In the genomic region with DNA sequence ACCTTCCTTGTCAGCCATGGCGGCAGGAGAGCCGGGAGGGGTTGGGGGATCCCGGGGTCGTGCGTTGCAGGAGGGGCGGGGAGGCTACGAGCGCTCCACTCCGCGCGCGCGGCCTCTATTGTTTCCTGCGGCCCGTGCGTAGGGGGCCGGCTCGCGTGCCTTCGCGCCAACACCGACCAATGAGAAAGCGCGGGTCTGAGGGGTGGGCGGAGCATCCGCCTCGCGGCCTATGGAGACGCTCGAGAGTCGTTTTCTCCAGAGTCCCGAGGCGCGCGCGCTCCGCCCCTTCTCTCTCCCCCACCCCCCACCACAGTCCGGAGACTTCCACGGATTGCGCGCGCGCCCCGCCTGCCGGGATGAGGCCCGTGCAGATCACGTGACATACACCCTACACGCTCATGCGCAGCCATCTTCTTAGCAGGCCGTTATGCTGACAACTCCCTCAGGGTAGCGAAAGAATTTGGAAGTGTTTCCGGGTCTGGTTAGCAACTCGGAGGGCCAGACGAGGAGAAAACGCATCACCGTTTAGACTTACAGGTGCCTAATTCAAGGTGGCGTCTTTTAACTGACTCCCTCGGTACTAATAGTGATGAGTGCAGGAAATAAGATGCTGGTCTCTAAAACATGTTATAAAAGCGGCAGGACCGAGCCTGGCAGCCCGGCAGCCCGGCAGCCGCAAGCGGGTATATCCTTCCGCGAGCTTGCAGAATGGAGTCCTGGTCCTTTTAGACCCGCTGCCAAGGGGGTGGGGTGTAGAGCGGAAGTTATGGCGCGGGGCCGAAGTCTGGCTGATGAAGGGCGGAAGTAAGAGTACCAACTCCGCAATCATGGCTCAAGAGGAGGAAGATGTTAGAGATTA, we compare ENCODE assay signal across 8 mouse cellular contexts. TPM values are rescaled to one million over a fixed set of nuclear protein-coding genes. Genes with fewer than 3 reads are reported as not detected.
DNase-seq lines count a peak whose midpoint lies in the region; ATAC-seq and TF ChIP-seq lines count a peak whose summit lies in the region.

Rbbp4 (minus strand) TSS at position 155 of the 859 bp plus-strand sequence.
Zbtb8os (plus strand) TSS at position 480 of the 859 bp plus-strand sequence.

- H3K36me3 ChIP-seq in MEL (ENCODE audit: control insufficient read depth in 1 of 2, insufficient read depth in 2 of 2, low read length in 2 of 2) = peaks cover 12 to 34% of the 10 kb centered on the region in 2 experiments
- peaks cover 7% of the 10 kb centered on the region; the same call in 1 of the 2 replicates for H3K36me3 ChIP-seq in forebrain, postnatal 0 days (ENCODE audit: insufficient read depth)
- H3K36me3 ChIP-seq in lung, embryonic 15.5 days = peaks cover 11% of the 10 kb centered on the region

- peaks cover 3 to 11% of the 10 kb centered on the region in 2 experiments for H3K4me1 ChIP-seq in MEL (ENCODE audit: control insufficient read depth in 1 of 2, insufficient read depth in 2 of 2, low read length in 2 of 2)
- H3K4me1 ChIP-seq in cerebellum, adult 2 months (ENCODE audit: control insufficient read depth, insufficient read depth, low read length) = peaks cover 2% of the 10 kb centered on the region
- peaks cover 22% of the 10 kb centered on the region for H3K4me1 ChIP-seq in forebrain, postnatal 0 days (ENCODE audit: insufficient read depth)
- H3K4me1 ChIP-seq in lung, embryonic 15.5 days = peaks cover 29% of the 10 kb centered on the region

- peak within 1 kb of the TSS; percentile 81 to 90 for H3K4me3 ChIP-seq in MEL (ENCODE audit: control insufficient read depth in 1 of 2, insufficient read depth in 1 of 2, low read depth in 2 of 2, low read length in 2 of 2)
- peak within 1 kb of the TSS; percentile 94 for H3K4me3 ChIP-seq in cerebellum, adult 2 months (replicated peaks; ENCODE audit: insufficient read depth, low read depth, low read length)
- peak within 1 kb of the TSS; percentile 96 for H3K4me3 ChIP-seq in forebrain, postnatal 0 days (ENCODE audit: low read depth, low read length)
- H3K4me3 ChIP-seq in lung, embryonic 15.5 days = peak within 1 kb of the TSS; percentile 91

- no peaks in the 10 kb centered on the region for H3K27me3 ChIP-seq in MEL (ENCODE audit: control insufficient read depth in 1 of 2, insufficient read depth in 2 of 2, low read length in 2 of 2)
- H3K27me3 ChIP-seq in cerebellum, adult 2 months (ENCODE audit: control insufficient read depth, insufficient read depth, low read length) = no peaks in the 10 kb centered on the region
- H3K27me3 ChIP-seq in forebrain, postnatal 0 days (ENCODE audit: insufficient read depth, low read length) = no peaks in the 10 kb centered on the region
- no peaks in the 10 kb centered on the region for H3K27me3 ChIP-seq in lung, embryonic 15.5 days

- H3K9ac ChIP-seq in MEL (ENCODE audit: control insufficient read depth, low read depth, low read length, poor library complexity, severe bottlenecking) = peak within 1 kb of the TSS; percentile 97
- peak within 1 kb of the TSS; percentile 89 for H3K9ac ChIP-seq in forebrain, postnatal 0 days
- H3K9ac ChIP-seq in lung, embryonic 15.5 days = peak within 1 kb of the TSS; percentile 98

- TF ChIP-seq RAD21 in MEL (IDR thresholded peaks at IDR 0.05; ENCODE audit: low read depth, low read length) = no peak

- H3K79me2 ChIP-seq in MEL (ENCODE audit: control insufficient read depth, insufficient read depth, low read length, poor library complexity) = peaks cover 33% of the 10 kb centered on the region

- peak; percentile 68 to 75 for TF ChIP-seq POLR2A in MEL (IDR thresholded peaks at IDR 0.05; ENCODE audit: control insufficient read depth in 1 of 2, insufficient read depth in 1 of 2, low read depth in 1 of 2, low read length in 2 of 2, poor library complexity in 1 of 2)
- TF ChIP-seq POLR2A in cerebellum, adult 2 months (IDR thresholded peaks at IDR 0.05; ENCODE audit: borderline replicate concordance, insufficient read depth, low read length) = peak; percentile 77

- no peak for TF ChIP-seq CTCF in MEL (IDR thresholded peaks at IDR 0.05 in 2 of 3, conservative IDR thresholded peaks at IDR 0.05 in 1 of 3; ENCODE audit: control insufficient read depth in 1 of 3, insufficient read depth in 1 of 3, low read depth in 2 of 3, low read length in 3 of 3, poor library complexity in 1 of 3, severe bottlenecking in 1 of 3)
- no peak for TF ChIP-seq CTCF in cerebellum, adult 2 months (IDR thresholded peaks at IDR 0.05; ENCODE audit: borderline replicate concordance, insufficient read depth, low read depth, low read length)
- peak; percentile 33 for TF ChIP-seq CTCF in forebrain, postnatal 0 days (IDR thresholded peaks at IDR 0.05; ENCODE audit: low read depth)

- peak; percentile 98 for ATAC-seq in forebrain, postnatal 0 days
- ATAC-seq in lung, embryonic 15.5 days (ENCODE audit: borderline replicate concordance, extremely low read depth, low FRiP score, low TSS enrichment) = peak; percentile 99

- peak; percentile 99 for DNase-seq in MEL (ENCODE audit: low read depth, low spot score)
- DNase-seq in cerebellum, adult 2 months = peak; percentile 96 to 98
- peak; percentile 100 for DNase-seq in forebrain, postnatal 0 days
- DNase-seq in heart, postnatal 4 days = peak; percentile 97
- DNase-seq in layer of hippocampus, adult 8-10 months (ENCODE audit: low spot score in 2 of 2) = peak; percentile 95 to 97
- DNase-seq in ovary, adult 18-20 months (ENCODE audit: low spot score) = peak; percentile 96
- peak; percentile 100 for DNase-seq in thymus, postnatal 0 days (ENCODE audit: low spot score)

- H3K27ac ChIP-seq in MEL (ENCODE audit: control insufficient read depth, low read depth, low read length) = peak within 1 kb of the TSS; percentile 99
- peak within 1 kb of the TSS; percentile 88 for H3K27ac ChIP-seq in cerebellum, adult 2 months (ENCODE audit: insufficient read depth, low read length)
- peak within 1 kb of the TSS; percentile 99 for H3K27ac ChIP-seq in forebrain, postnatal 0 days (ENCODE audit: low read depth, low read length)
- peak within 1 kb of the TSS; percentile 99 for H3K27ac ChIP-seq in lung, embryonic 15.5 days

- H3K4me2 ChIP-seq in forebrain, postnatal 0 days (ENCODE audit: low read depth) = peak within 1 kb of the TSS; percentile 71
- H3K4me2 ChIP-seq in lung, embryonic 15.5 days = peak within 1 kb of the TSS; percentile 80

- TF ChIP-seq EP300 in MEL (IDR thresholded peaks at IDR 0.05; ENCODE audit: low read depth in 1 of 2, low read length in 2 of 2) = 0 out of 4 replicates have a peak, but pooled peaks of 1 of the 2 experiments have one; percentile 27

- WGBS in cerebellum, adult 2 months = under 1% methylated on average over 73 of the region's 73 CpGs
- under 1% methylated on average over 53 of the region's 73 CpGs for WGBS in forebrain, postnatal 0 days
- WGBS in lung, embryonic 15.5 days = under 1% methylated on average over 73 of the region's 73 CpGs

- no peaks in the 10 kb centered on the region for H3K9me3 ChIP-seq in MEL (replicated peaks; ENCODE audit: insufficient read depth, low read length)
- H3K9me3 ChIP-seq in forebrain, postnatal 0 days (ENCODE audit: low read length) = no peaks in the 10 kb centered on the region
- H3K9me3 ChIP-seq in lung, embryonic 15.5 days = no peaks in the 10 kb centered on the region

TF ChIP-seq in MEL, 35 proteins besides CTCF, POLR2A, EP300 and RAD21 (continues in another document):
- peak; percentile 84 for TF ChIP-seq HCFC1 (IDR thresholded peaks at IDR 0.05; ENCODE audit: low read depth, low read length)
- TF ChIP-seq GABPA (IDR thresholded peaks at IDR 0.05; ENCODE audit: low read depth, low read length) = no peak
- TF ChIP-seq MYC (IDR thresholded peaks at IDR 0.05; ENCODE audit: low read depth, low read length) = no peak; the same call in 1 of the 2 replicates
- peak; percentile 98 for TF ChIP-seq USF1 (IDR thresholded peaks at IDR 0.05; ENCODE audit: low read depth, low read length)
- TF ChIP-seq ZC3H11A (IDR thresholded peaks at IDR 0.05; ENCODE audit: low read depth, low read length) = no peak; the same call in 1 of the 2 replicates
- no peak for TF ChIP-seq ZNF384 (IDR thresholded peaks at IDR 0.05; ENCODE audit: low read depth, low read length)
- no peak for TF ChIP-seq UBTF (IDR thresholded peaks at IDR 0.05; ENCODE audit: borderline replicate concordance, insufficient read depth, low read depth, low read length)
- TF ChIP-seq CHD1 (IDR thresholded peaks at IDR 0.05; ENCODE audit: low read depth, low read length) = peak; percentile 95
- peak; percentile 80; a peak in 3 of 4 replicates for TF ChIP-seq USF2 (IDR thresholded peaks at IDR 0.05; ENCODE audit: borderline replicate concordance in 1 of 2, insufficient read depth in 1 of 2, low read depth in 1 of 2, low read length in 2 of 2)
- no peak for TF ChIP-seq JUND (IDR thresholded peaks at IDR 0.05; ENCODE audit: low read depth, low read length)
- TF ChIP-seq ZMIZ1 (IDR thresholded peaks at IDR 0.05; ENCODE audit: low read depth, low read length) = peak; percentile 80
- TF ChIP-seq TBP (IDR thresholded peaks at IDR 0.05; ENCODE audit: low read depth, low read length) = 0 out of 2 replicates have a peak, but pooled peaks have one; percentile 9

RNA-seq across cellular contexts. Expression of gene Rbbp4, which starts in this region (rescaled TPM):
- 50.9 and 53.9 TPM in 2 replicates for total RNA-seq in MEL (2012; rRNA removed)
- polyA plus RNA-seq in MEL (2012; ENCODE audit: insufficient read depth in 1 of 2, insufficient read length in 2 of 2, low read depth in 1 of 2, low replicate concordance in 2 of 2, missing spikeins in 1 of 2) = 100 to 1,000 TPM in 1 of 2 experiments, not detected in 1; 127 TPM
- 70.9 and 73.7 TPM in 2 replicates for polyA plus RNA-seq in cerebellum, adult 2 months (2012; rRNA removed)
- 103 and 111 TPM in 2 replicates for total RNA-seq in forebrain, postnatal 0 days (2014; rRNA removed)
- polyA plus RNA-seq in forebrain, postnatal 0 days (2015; fragmentation: Nextera tagmentation; extraction: Ambion mirVana) = 272 and 292 TPM in 2 replicates
- total RNA-seq in heart, postnatal 4 days (2021) = 100 to 1,000 TPM; 195 to 199 TPM
- total RNA-seq in layer of hippocampus, adult 8-10 months (2022) = 100 to 1,000 TPM; 114 to 129 (median 116) TPM
- 418 and 423 TPM in 2 replicates for polyA plus RNA-seq in lung, embryonic 15.5 days (2015; fragmentation: Nextera tagmentation; extraction: Ambion mirVana)
- 504 and 513 TPM in 2 replicates for polyA plus RNA-seq in thymus, postnatal 0 days (2015; fragmentation: Nextera tagmentation; extraction: Ambion mirVana)

RNA-seq across cellular contexts. Expression of gene Zbtb8os, which starts in this region (rescaled TPM):
- 16.7 and 21.7 TPM in 2 replicates for total RNA-seq in MEL (2012; rRNA removed)
- polyA plus RNA-seq in MEL (2012; ENCODE audit: insufficient read depth in 1 of 2, insufficient read length in 2 of 2, low read depth in 1 of 2, low replicate concordance in 2 of 2, missing spikeins in 1 of 2) = 10 to 100 TPM in 1 of 2 experiments, not detected in 1; 22.6 TPM
- polyA plus RNA-seq in cerebellum, adult 2 months (2012; rRNA removed) = 31.2 and 35.3 TPM in 2 replicates
- total RNA-seq in forebrain, postnatal 0 days (2014; rRNA removed) = 5.9 and 6.0 TPM in 2 replicates
- polyA plus RNA-seq in forebrain, postnatal 0 days (2015; fragmentation: Nextera tagmentation; extraction: Ambion mirVana) = 20.7 and 30.0 TPM in 2 replicates
- 10 to 100 TPM; 20.6 to 22.2 TPM for total RNA-seq in heart, postnatal 4 days (2021)
- total RNA-seq in layer of hippocampus, adult 8-10 months (2022) = 10 to 100 TPM; 30.7 to 32.4 (median 31.6) TPM
- polyA plus RNA-seq in lung, embryonic 15.5 days (2015; fragmentation: Nextera tagmentation; extraction: Ambion mirVana) = 44.0 and 44.5 TPM in 2 replicates
- 87.7 and 96.2 TPM in 2 replicates for polyA plus RNA-seq in thymus, postnatal 0 days (2015; fragmentation: Nextera tagmentation; extraction: Ambion mirVana)

Comparison
In these comparisons a context has a peak if more than half of its experiments do, and no peak if none do; other contexts are left out.
1. Peak in every context shown above with its lines: DNase-seq, ATAC-seq, H3K4me3 ChIP-seq and H3K27ac ChIP-seq.